Mouse (Mus musculus): ENCODE measurements at regions not wholly inside any gene's neighbourhood (a gene's known extent, or its start where the extent isn't known, plus 50 kb on each side); places are given as distances from the start of the nearest gene placed in this dataset.

DNA sequence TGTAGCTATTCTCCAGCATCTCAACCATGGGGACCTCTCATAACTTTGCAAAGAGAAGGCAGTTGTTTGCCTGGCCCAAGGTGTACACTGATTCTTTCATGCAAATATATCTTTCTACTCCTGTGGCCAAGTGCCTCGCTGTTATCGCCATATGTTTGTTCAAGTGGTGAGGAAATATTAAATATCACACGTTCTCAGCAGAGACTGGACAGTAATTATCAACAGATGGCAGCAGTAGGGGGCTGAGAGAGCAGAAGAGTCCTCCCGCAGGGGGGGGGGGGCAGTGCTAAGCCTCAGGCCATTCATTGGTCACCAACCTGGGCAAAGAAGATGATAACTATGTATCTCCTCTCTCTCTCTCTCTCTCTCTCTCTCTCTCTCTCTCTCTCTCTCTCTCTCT is 337.6 kb downstream of the Rab28 start:
- no peaks in the 10 kb centered on the region for H3K4me1 ChIP-seq (ENCODE audit: control insufficient read depth, insufficient read depth, low read length)
- no peak overlapping the region for H3K27ac ChIP-seq (ENCODE audit: insufficient read depth, low read depth, low read length)
- TF ChIP-seq POLR2A (IDR thresholded peaks at IDR 0.05; ENCODE audit: insufficient read depth, low read depth, low read length): no peak
- no peak for TF ChIP-seq CTCF (IDR thresholded peaks at IDR 0.05; ENCODE audit: insufficient read depth, low read depth, low read length)
- 70% methylated on average over 4 of the region's 4 CpGs for WGBS
- no peak overlapping the region for H3K4me3 ChIP-seq (ENCODE audit: insufficient read depth, low read depth, low read length)

DNA sequence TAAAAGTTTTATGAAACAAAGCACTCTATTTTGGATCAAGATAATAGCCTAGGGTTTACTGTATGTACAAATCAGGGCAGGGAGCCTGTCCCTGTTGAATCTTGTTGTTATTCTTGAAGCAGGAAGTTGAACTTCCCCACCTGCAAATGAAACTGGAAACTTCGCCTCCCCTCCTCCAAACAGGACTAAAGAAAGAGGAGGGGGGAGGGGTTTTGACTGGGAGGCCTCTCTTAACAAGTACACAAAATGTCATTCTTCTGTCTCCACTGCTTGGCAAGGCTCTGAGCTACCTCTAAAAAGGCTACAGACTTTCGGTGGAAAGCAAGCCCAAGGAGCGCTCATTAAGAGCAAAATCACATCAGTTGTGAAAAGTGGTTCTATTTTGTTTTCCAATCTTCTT is 338.1 kb downstream of the Rab28 start:
- H3K4me3 ChIP-seq (ENCODE audit: insufficient read depth, low read depth, low read length): no peak overlapping the region
- no peaks in the 10 kb centered on the region for H3K4me1 ChIP-seq (ENCODE audit: control insufficient read depth, insufficient read depth, low read length)
- 54% methylated on average over 3 of the region's 3 CpGs for WGBS
- no peak overlapping the region for H3K27ac ChIP-seq (ENCODE audit: insufficient read depth, low read depth, low read length)
- TF ChIP-seq POLR2A (IDR thresholded peaks at IDR 0.05; ENCODE audit: insufficient read depth, low read depth, low read length) (no peak), CTCF (IDR thresholded peaks at IDR 0.05; ENCODE audit: insufficient read depth, low read depth, low read length) (no peak)

DNA sequence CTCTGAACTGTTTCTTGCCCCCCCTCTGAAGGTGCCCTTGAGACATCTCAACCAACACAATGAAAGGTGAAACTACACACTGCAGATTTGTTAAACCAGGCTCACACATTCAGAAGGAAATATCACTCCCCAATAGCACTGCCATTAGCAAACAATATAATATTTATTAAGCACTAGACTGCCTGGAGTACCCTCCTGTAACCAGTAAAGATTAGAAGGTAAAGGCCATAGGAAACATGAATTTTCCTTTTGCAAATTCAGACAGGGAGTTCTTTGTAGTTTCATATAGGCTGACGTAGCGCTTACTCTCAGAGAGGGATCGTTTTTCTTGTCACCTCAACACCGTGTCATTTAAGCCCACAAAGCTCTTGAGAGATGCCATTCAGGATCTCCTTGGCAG is 342.1 kb downstream of the Rab28 start:
- TF ChIP-seq POLR2A (IDR thresholded peaks at IDR 0.05; ENCODE audit: insufficient read depth, low read depth, low read length) (no peak), CTCF (IDR thresholded peaks at IDR 0.05; ENCODE audit: insufficient read depth, low read depth, low read length) (no peak)
- H3K27ac ChIP-seq (ENCODE audit: insufficient read depth, low read depth, low read length): no peak overlapping the region
- 92% methylated on average over 4 of the region's 4 CpGs for WGBS

DNA sequence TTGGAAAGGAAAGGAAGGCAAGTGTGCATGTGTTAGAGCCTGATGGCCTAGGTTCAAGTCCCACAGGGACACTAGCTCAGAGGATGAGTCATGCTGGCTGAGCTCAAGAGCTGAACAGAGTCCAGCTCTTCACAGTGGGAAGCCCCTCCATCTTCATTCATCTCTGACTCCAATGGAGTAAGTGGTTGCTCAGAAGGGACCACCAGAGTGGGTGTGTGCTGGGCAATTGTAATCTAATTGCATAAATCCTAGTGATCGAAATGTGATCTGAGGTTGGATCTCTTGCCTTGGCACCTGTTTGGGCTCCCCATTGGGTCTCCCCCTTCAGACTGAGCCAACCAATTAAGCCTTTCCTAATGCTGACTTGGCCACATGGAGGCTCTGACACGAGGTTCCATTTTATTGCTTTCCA is 359.5 kb downstream of the Rab28 start:
- WGBS: 67% methylated on average over 2 of the region's 2 CpGs
- Histone ChIP-seq H3K27ac (ENCODE audit: insufficient read depth, low read depth, low read length) (no peak overlapping the region), H3K4me3 (ENCODE audit: insufficient read depth, low read depth, low read length) (no peak overlapping the region), H3K4me1 (ENCODE audit: control insufficient read depth, insufficient read depth, low read length) (no peaks in the 10 kb centered on the region)
- TF ChIP-seq CTCF (IDR thresholded peaks at IDR 0.05; ENCODE audit: insufficient read depth, low read depth, low read length) (no peak), POLR2A (IDR thresholded peaks at IDR 0.05; ENCODE audit: insufficient read depth, low read depth, low read length) (no peak)

More for the DNA sequence above, 342.1 kb downstream of the Rab28 start:
- H3K4me3 ChIP-seq (ENCODE audit: insufficient read depth, low read depth, low read length): no peak overlapping the region
- no peaks in the 10 kb centered on the region for H3K4me1 ChIP-seq (ENCODE audit: control insufficient read depth, insufficient read depth, low read length)

DNA sequence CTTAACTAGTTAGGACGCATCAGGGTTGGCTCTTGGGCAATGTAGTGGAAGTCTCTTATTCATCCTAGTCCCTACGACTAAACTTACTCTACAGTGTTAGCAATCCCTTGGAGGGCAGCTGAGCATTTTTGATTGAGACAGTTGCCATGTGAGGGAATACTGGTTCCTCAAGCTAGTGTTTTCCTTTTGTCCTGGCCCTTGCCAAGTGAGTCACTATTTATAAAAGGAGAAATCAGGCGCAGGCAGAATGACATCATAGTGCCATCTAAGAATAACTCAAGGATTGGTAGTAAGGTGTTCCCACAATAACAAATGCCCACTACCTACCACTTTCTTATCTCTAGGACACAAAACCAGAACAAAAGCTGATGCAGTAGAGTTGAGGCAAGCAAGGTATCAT is 360.5 kb downstream of the Rab28 start:
- H3K27ac ChIP-seq (ENCODE audit: insufficient read depth, low read depth, low read length): no peak overlapping the region
- no peak overlapping the region for H3K4me3 ChIP-seq (ENCODE audit: insufficient read depth, low read depth, low read length)
- no peak for TF ChIP-seq POLR2A (IDR thresholded peaks at IDR 0.05; ENCODE audit: insufficient read depth, low read depth, low read length)
- no peak for TF ChIP-seq CTCF (IDR thresholded peaks at IDR 0.05; ENCODE audit: insufficient read depth, low read depth, low read length)
- H3K4me1 ChIP-seq (ENCODE audit: control insufficient read depth, insufficient read depth, low read length): no peaks in the 10 kb centered on the region
- WGBS: 74% methylated on average over 3 of the region's 3 CpGs

DNA sequence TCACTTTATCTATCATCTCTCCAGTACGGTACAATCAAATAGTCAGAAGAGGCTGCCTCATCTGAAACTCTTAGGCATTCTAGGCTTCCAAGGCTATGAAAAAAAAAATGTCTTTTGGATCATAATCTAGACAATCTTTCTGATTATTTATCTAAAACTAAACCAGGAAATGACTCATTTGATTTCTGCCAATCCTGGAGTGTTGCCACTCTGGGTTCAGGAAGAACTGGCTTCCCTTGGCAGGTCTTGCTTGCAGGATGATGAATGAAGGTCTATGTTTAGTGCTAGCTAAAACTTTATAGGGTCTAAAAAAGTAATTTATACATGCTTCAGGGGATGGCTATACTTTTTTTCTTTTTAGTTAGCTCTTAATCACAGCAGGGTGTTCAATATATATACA is 367.4 kb downstream of the Rab28 start:
- Histone ChIP-seq H3K4me1 (ENCODE audit: control insufficient read depth, insufficient read depth, low read length) (no peaks in the 10 kb centered on the region), H3K4me3 (ENCODE audit: insufficient read depth, low read depth, low read length) (no peak overlapping the region), H3K27ac (ENCODE audit: insufficient read depth, low read depth, low read length) (no peak overlapping the region)
- 96% methylated on average over 1 of the region's 1 CpGs for WGBS
- TF ChIP-seq CTCF (IDR thresholded peaks at IDR 0.05; ENCODE audit: insufficient read depth, low read depth, low read length) (no peak), POLR2A (IDR thresholded peaks at IDR 0.05; ENCODE audit: insufficient read depth, low read depth, low read length) (no peak)

DNA sequence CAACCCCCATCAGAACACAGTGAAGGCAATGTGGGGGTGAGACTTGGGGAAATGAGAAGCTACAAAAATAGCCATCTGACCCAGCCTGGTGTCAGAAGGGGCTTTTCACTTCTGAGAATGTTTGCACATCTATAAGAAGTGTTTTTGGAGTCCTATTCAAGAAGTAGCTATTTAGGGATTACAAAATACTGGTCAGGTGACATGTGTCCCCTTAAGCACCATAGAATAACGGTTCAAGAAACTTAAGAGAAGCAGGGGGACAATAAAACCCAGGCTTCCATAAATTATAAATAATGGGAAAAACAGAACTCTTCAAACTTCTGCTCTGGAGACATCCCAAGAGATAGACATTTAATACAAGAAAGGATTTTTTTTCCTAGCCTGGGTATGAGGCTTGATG is 411.5 kb downstream of the Rab28 start:
- Histone ChIP-seq H3K4me1 (ENCODE audit: control insufficient read depth, insufficient read depth, low read length) (no peaks in the 10 kb centered on the region), H3K4me3 (ENCODE audit: insufficient read depth, low read depth, low read length) (no peak overlapping the region), H3K27ac (ENCODE audit: insufficient read depth, low read depth, low read length) (no peak overlapping the region)
- no peak for TF ChIP-seq POLR2A (IDR thresholded peaks at IDR 0.05; ENCODE audit: insufficient read depth, low read depth, low read length)
- TF ChIP-seq CTCF (IDR thresholded peaks at IDR 0.05; ENCODE audit: insufficient read depth, low read depth, low read length): no peak
- WGBS: 69% methylated on average over 1 of the region's 1 CpGs

DNA sequence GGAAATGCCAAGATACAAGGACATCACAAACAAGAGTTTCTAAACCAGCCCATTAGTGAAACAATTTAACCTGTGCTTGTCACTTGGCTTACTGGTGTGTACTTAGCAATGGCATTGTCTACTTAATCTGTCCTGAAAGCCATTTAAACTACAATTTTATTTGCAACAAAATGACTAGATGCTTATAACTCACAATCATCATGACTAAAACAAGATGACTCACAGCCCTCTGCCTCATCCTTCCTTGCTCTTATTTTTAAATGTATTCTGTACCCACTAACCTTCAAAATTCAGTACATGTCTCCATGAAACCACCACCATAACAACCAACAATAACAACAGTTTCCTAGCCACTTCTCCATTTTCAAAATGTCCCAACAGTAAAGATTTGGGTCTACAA is 441.2 kb downstream of the Rab28 start:
- H3K4me3 ChIP-seq (ENCODE audit: insufficient read depth, low read depth, low read length): no peak overlapping the region
- no peak overlapping the region for H3K27ac ChIP-seq (ENCODE audit: insufficient read depth, low read depth, low read length)
- TF ChIP-seq POLR2A (IDR thresholded peaks at IDR 0.05; ENCODE audit: insufficient read depth, low read depth, low read length) (no peak), CTCF (IDR thresholded peaks at IDR 0.05; ENCODE audit: insufficient read depth, low read depth, low read length) (no peak)
- H3K4me1 ChIP-seq (ENCODE audit: control insufficient read depth, insufficient read depth, low read length): no peaks in the 10 kb centered on the region

DNA sequence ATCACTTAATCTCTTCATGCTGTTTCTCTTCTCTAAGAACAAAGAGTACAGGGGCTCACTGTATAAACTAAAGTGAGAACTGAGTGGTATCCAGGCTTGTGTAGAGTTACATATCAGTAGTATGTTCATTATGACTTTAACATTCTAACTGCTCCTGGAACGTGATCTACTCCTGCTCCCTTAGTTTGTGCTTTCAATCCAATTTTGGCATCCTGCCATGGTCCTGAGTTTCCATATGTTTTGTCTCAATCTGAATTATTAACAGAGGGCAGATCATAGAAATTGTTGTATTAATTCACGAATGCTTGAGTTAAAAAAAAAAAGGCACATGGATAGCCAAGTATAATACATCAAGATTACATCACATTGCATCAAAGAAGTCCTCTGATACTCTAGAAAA is 441.6 kb downstream of the Rab28 start:
- Histone ChIP-seq H3K27ac (ENCODE audit: insufficient read depth, low read depth, low read length) (no peak overlapping the region), H3K4me1 (ENCODE audit: control insufficient read depth, insufficient read depth, low read length) (no peaks in the 10 kb centered on the region), H3K4me3 (ENCODE audit: insufficient read depth, low read depth, low read length) (no peak overlapping the region)
- 34% methylated on average over 2 of the region's 2 CpGs for WGBS
- no peak for TF ChIP-seq CTCF (IDR thresholded peaks at IDR 0.05; ENCODE audit: insufficient read depth, low read depth, low read length)
- no peak for TF ChIP-seq POLR2A (IDR thresholded peaks at IDR 0.05; ENCODE audit: insufficient read depth, low read depth, low read length)

DNA sequence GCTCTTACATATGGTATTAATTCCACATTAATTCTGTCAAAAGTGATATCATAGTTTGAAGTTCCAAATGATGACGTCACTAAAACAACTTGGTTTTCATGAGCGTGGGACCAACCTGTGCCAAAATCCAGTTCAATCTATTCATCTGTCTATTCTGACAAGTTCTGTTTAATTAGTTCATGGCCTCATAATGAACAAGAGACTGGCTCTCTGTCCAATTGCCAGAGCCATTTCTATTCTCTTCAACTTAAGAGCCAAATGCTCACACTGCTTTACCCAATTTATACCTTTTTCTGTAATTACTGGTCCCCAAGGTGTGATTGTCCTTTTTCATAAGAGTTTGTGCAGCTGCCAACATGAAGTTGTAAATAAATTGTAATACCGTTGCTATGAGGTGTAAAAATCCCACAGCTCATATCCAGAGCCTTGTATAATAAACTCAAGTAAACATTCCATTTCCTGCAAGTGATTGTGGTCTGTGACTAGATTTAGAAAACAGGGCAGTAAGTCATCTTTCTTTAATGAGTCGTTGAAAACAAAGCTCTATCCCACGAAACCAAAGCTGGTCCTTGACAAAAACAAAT is 446.2 kb downstream of the Rab28 start:
- Histone ChIP-seq H3K4me1 (ENCODE audit: control insufficient read depth, insufficient read depth, low read length) (no peaks in the 10 kb centered on the region), H3K4me3 (ENCODE audit: insufficient read depth, low read depth, low read length) (no peak overlapping the region), H3K27ac (ENCODE audit: insufficient read depth, low read depth, low read length) (no peak overlapping the region)
- no peak for TF ChIP-seq CTCF (IDR thresholded peaks at IDR 0.05; ENCODE audit: insufficient read depth, low read depth, low read length)
- no peak for TF ChIP-seq POLR2A (IDR thresholded peaks at IDR 0.05; ENCODE audit: insufficient read depth, low read depth, low read length)
- WGBS: 40% methylated on average over 5 of the region's 5 CpGs

Data from olfactory bulb, adult 2 months (tissue).